Mouse (Mus musculus) urinary bladder, postnatal 36 days (tissue): ENCODE measurements around the gene Mapk9.

ENCODE experiments used
- DNase-seq, 2 experiments: peaks; one replicate each; pipeline ENCODE4 v3.0.0; 2022; ENCODE audit warnings: low spot score in 2 of 2, mixed read lengths in 1 of 2

The Mapk9 gene

GRCm38 (mm10) chr11:49840666-49841065, 5.9 kb upstream of the Mapk9 start:
- no peak for DNase-seq

DNA sequence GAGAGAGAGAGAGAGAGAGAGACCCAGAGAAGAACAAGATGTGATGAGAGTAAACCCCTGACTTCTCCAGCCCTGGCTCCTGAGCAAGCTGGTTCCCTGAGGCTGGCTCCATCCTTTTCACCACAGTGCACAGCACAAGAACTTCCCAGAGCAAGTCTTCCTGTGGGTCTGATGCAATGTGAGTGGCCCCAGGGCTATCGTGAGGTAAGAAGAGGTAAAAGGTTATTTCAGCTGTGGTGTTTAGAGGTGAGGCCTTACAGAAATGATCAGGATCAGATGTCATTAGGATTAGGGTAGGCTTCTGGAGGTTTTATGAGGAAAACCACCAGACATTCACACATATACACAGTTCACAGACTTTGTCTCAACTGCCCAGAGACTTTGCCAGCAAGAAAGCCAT, 4.7 kb upstream of the Mapk9 start:
- no peak for DNase-seq

- DNase-seq = no peak
Measured at GRCm38 (mm10) chr11:49842718-49843117, 3.8 kb upstream of the Mapk9 start.

DNA sequence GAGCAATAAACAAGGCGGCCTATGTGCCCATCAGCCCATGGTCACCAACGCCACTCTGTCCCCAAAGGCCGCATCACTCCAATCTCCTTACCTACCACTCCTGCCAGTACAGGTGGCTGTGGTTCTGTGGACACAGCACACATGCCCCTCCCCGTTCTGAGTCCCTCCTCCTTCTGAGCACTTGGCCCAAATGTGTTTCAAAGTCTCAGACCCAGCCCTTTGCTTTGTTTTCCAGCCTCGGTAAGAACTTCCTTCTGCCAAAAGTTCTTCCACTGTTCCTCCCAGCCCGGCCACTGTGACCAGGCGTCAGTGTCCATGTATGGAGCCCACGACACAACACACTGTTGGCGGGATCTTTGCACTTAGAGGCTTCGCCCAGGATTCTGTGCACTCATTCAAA, 2.2 kb upstream of the Mapk9 start:
- DNase-seq = no peak

DNA sequence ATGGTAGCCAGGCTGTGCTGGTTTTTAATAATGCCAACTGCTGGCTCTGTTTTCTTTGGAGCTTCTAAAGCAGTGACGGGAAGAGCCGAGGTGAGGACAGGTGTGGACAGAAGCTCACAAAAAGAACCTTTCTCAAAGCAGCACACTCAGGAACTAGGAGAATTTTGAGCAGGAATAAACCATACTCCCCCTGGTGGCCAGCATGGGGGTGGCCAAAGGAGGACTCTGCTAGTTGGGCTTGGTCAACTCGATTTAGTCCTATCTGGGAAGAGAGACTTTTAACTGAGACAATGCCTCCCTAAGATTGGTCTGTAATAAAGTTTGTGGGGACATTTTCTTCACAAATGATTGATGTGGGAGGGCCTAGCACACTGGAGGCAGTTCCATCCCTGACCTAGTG, 1.6 kb upstream of the Mapk9 start:
- peak; percentile 58 to 72 for DNase-seq

- no peak for DNase-seq
Measured at GRCm38 (mm10) chr11:49845958-49846357, 593 bp upstream of the Mapk9 start.

DNA sequence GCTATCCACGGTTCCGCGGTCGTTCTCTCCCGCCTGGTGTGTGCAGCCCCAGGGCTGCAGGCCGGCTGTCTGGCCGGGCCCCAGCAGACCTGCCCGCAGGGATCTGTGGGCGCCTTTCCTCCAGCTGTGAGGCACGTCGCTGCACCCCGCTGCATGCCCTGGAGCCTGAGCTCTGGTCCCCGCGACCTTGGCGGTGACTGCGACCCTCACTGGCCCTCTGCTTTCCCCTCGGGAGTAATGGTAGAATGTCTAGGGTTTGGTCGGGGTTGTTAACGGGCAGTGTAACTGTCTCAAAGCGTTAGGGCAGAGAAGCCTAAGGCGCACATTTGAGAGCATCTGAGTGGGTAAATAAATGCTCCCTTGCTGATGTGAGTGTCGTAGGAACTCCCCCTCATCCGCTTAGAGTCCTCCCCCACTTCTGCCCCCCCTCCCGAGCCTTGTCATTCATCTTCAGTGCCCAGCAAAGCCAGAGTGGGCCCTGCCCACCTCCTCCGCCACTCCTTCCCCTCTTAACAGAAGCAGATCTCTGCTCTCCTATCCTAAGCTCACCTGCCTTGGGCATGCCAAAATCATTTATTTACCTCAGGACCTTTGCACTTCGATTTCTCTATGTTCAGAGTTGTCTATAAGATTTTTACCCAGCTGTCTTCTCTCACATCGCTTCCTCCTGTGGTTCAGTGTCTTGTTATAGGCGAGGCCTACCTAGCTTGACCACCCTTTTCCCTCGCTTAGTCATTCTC, 690 bp downstream of the Mapk9 start:
- DNase-seq = no peak

GRCm38 (mm10) chr11:49847811-49848078, 1.2 kb downstream of the Mapk9 start:
- no peak for DNase-seq

GRCm38 (mm10) chr11:49848080-49848815, 1.7 kb downstream of the Mapk9 start:
- no peak for DNase-seq

- no peak for DNase-seq
Measured at GRCm38 (mm10) chr11:49850331-49850730, 3.8 kb downstream of the Mapk9 start.

- DNase-seq = no peak
Measured at GRCm38 (mm10) chr11:49855144-49855543, 8.6 kb downstream of the Mapk9 start.

- no peak for DNase-seq
Measured at GRCm38 (mm10) chr11:49861139-49861538, 14.6 kb downstream of the Mapk9 start.

DNA sequence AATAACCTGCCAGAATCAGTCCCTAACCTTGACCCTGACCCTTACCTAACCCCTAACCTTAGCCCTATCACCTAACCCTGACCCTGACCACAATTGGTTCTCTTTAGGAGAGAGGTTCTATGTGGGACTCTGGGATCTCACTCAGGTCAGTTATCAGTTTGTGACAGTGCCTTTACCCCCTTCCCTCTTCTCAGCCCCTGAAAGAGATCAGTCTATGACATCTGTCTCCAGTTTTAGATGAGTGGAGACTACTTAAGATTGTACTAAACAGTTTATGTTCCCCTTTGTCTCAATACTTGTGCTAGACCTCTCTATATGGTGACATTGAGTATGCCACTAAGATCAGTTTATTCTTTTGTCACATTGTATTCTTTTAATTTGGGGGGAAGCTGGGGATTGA, 17.4 kb downstream of the Mapk9 start:
- no peak for DNase-seq

DNA sequence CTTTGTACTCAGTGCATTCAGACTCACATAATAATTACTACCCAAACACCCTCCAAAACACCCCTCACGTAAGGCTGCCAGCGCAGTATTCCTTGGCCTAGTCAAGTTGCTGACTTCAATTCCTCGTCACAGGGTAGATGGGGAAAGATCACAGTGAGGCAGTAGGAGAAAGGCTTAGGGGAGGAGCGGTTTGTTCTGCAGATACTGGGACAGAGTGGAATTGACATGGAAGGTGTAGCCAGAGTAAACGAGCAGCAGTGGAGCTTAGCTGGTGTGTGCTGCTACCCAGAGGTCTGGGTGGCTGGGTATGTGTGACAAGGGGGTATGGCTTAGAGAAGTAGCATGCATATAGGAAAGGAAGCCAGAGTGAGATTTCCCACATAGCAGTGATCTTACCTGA, 20.8 kb downstream of the Mapk9 start:
- DNase-seq = no peak

DNA sequence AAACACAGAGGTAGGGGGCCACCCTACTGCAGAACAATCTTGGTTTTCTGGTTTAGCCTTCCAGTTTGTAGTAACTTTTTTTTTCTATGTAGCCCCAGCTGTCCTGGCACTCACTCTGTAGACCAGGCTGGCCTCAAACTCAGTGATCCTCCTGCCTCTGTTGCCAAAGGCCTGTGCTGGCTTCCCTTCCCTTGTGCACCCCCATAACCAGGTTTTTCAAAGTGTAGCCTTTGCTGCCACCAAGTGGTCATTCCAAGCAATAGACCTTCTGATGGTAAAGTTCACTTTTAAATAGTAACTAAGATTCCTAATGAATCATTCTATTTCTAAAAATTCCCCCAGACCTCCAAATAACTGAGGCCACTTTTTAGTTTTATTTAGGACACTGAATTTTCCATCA, 23.2 kb downstream of the Mapk9 start:
- DNase-seq = peak in 1 of 2 experiments; percentile 23

DNA sequence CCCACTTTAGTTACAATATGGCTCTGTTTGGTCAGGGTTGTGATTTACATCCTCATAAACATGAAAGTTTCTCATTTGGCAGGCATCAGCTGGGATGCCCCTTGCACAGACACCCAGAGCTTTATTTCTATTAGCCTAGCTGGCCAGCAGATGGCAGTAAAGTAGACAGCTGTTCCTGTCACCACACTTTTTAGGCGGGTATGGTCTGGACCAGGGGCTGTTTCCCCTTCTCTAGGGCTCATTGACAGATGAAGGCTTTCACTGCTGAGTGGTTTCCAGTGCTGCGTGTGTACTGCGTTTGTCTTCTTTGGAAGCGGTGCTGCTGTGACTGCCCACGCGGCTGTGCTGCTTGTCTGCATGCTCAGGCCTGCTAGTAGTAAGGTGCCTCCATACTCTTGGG, 25.4 kb downstream of the Mapk9 start:
- no peak for DNase-seq

DNA sequence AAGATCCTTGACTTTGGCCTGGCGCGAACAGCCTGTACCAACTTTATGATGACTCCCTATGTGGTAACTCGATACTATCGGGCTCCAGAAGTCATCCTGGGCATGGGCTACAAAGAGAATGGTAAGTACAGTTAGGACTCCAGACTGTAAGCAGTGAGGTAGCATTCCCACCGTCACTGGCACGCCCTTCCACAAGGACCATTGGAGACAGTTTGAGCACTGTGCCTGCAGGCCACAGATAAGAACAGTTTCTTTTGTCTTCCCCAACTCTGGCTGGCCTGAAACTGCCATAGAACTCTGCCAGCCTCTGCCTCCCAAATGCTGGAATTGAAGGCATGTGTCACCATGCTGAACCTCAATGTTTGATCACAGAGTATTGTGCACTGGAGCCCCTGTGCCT, 26.2 kb downstream of the Mapk9 start:
- no peak for DNase-seq

GRCm38 (mm10) chr11:49876948-49877817, 30.6 kb downstream of the Mapk9 start:
- no peak for DNase-seq

- DNase-seq = no peak
Measured at GRCm38 (mm10) chr11:49879950-49880642, 33.5 kb downstream of the Mapk9 start.

DNA sequence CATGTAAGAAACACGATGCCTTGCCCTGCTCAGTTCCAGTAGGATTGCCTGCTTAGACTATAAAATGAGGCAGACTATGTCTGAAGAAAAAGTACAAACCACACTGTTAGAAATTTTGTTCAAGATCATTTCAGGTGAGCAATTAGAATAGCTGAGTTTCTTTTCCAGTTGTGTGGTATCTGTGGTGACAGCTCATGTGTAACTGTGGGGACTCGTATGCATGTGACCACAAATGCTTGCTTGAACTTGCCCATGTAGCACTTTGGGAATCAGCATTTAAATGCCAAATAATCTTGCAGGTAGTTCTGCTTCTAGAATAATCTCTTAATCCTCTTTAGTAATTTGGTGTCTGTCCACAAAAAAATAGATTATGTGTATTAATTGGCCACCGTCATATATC, 36.8 kb downstream of the Mapk9 start:
- no peak for DNase-seq

GRCm38 (mm10) chr11:49888469-49888868, 41.9 kb downstream of the Mapk9 start:
- no peak for DNase-seq

DNA sequence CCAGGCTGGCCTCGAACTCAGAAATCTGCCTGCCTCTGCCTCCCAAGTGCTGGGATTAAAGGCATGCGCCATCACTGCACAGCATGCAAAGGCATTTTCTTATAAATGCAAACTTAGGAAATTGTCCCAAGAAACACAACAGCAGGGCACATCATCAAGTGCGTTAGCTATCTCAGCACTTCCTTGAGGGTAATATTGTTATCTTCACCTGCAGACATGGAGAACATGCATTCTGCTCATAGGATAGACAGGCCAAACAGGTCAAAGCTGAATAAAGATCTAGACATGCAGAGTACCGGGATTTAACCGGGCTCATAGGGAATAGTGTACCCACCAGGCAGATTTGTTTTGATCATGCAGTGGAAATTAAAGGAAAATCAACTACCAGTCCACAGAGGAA, 45.4 kb downstream of the Mapk9 start:
- DNase-seq = no peak
